Mouse (Mus musculus) yolk sac, embryonic 10.5 days (tissue): Measurements from ENCODE around the gene Mast4.
A peak's percentile ranks its signal among the peaks of the same experiment; 100 is the strongest.

Experiments used
- DNase-seq: peaks from one replicate; pipeline ENCODE4 v3.0.0-alpha.2; 2017; ENCODE audit warnings: low spot score

The Mast4 gene

DNA sequence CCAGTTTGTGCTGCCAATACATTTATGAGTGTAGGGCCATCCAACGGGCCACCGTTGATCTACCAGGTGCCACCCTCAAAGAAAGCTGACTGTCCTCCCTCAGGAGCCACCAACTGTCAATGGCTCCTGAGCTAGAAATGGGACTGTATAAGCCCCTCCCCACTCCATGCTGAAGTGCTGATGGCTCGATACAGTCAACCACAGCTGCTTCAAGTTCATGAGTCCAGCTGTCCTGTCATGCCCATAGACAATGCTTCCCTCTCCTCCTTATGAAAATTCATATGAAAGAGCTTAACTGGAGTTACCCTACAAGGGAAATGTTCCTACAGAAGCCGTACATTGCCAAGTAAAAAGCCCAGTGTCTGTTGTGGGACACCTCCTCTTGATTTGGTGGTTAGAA, 93.2 kb downstream of the Mast4 start:
- DNase-seq = no peak

GRCm38 (mm10) chr13:103239654-103240053, 94.6 kb downstream of the Mast4 start:
- DNase-seq = no peak

GRCm38 (mm10) chr13:103238034-103238705, 96.1 kb downstream of the Mast4 start:
- DNase-seq = peak; percentile 63

DNA sequence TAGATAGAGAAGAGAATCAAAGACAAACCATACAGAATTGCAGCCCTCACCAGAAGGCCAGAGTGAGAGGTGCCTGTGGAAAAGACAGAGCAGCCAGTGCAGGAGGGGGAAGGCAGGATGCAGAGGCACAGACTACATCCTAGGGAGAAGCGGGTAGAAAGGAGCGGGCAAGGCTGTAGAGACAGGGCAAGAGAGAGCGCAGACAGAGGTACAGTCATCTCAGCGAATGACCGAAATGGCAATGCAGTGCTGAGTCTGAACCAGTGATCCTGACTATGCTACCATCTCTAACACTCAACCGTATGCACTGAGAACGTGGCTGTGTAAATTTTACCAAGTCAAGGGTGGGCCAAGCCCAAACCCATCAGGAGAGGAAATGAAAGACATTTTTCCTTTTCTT, 102.1 kb downstream of the Mast4 start:
- no peak for DNase-seq

- DNase-seq = no peak
These were observed 105.2 kb downstream of the Mast4 start for GRCm38 (mm10) chr13:103229069-103229468.

GRCm38 (mm10) chr13:103225895-103226815, 108.1 kb downstream of the Mast4 start:
- DNase-seq = peak; percentile 56

DNA sequence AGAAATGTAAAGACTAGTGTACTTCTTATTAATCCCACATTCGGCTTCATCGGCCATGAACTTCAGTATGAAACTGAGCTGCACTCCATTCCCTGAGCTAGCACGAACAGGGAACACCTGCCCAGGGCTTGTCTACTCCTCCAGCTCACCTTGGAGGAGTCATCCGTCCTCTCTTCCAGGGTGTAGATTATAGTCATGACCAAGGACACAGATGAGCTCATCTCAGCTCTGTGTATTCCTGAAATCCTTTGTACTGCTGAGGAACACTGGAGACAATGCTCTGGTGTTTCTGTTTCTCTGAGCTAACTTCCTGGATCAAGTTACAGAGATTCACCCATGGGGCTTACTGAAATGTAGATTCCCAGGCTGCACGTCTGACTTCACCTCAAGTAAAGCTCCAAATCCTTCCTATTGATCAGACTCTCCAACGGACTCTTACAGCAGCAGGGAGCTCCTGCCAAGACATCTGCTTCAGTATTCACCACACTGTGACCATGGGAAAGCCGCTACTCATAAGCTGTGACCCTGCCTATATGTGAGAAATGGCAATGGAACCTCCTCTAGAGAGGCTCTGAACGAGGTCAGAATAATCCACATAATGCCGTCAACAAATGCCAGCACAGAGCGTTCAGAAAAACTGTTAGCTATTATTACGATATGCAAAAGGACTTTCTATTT, 108.9 kb downstream of the Mast4 start:
- DNase-seq = no peak

GRCm38 (mm10) chr13:103220479-103221064, 113.7 kb downstream of the Mast4 start:
- no peak for DNase-seq

GRCm38 (mm10) chr13:103219999-103220398, 114.3 kb downstream of the Mast4 start:
- DNase-seq = no peak

- DNase-seq = no peak
These were observed 116.8 kb downstream of the Mast4 start for GRCm38 (mm10) chr13:103217486-103217885.

DNA sequence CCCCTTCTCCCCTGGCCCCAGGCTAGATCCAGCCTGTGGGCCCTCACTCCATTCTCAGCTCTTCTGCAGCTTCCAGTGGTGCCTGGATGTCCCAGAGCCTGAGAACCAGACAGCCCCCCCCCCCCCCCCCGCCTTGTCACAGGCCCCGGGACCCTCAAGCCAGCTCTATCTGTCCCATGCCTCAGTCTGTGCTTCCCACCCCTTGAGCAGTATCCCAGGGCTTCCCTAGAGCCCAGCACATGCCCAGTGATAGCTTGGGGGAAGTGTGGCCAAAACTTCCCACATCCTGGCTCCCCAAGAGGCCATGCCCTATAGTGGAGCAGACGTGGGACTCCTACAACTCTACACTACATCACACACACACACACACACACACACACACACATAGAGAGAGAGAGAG, 119.8 kb downstream of the Mast4 start:
- DNase-seq = no peak

DNA sequence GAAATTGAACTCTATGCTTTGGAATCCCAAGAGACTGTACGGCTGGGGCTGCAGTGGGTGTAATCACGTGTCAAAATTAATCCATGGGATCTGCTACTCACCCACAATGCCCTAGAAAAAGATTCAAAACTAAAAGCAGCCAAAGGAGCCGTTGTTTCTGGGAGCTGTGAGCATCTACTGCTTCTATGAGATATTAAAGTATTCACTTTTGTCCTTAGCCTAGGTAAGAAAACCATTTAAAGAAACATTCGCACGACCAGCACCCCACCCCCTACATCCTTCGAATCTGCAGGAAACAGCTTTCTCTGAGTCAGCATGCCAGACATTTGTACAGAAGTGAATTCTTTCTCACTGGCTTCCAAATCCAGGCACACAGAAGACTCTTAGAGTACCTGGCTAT, 122.3 kb downstream of the Mast4 start:
- peak; percentile 15 for DNase-seq

GRCm38 (mm10) chr13:103211501-103211941, 122.8 kb downstream of the Mast4 start:
- no peak for DNase-seq

- DNase-seq = no peak
These were observed 123.6 kb downstream of the Mast4 start for GRCm38 (mm10) chr13:103210746-103211145.

GRCm38 (mm10) chr13:103207199-103207598, 127.1 kb downstream of the Mast4 start:
- DNase-seq = no peak

DNA sequence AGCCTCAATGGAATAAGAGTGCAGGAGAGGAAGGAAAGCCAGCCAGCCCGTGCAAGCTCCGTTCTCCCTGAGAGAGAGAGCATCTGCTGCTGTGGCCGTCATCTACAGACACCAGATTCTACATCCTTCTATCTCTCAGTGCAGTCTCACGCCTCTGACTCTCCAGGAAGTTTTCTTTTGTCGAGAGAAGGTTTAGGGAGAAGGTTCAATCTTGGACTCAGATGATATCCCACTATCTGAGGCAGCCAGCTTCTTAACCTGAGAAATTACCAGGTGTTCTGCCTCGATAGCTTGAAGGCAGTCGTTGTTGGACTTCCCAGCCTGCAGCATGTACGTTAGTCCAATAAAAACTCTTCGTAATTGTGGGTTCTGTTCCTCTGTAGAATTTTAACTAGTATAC, 127.7 kb downstream of the Mast4 start:
- no peak for DNase-seq

DNA sequence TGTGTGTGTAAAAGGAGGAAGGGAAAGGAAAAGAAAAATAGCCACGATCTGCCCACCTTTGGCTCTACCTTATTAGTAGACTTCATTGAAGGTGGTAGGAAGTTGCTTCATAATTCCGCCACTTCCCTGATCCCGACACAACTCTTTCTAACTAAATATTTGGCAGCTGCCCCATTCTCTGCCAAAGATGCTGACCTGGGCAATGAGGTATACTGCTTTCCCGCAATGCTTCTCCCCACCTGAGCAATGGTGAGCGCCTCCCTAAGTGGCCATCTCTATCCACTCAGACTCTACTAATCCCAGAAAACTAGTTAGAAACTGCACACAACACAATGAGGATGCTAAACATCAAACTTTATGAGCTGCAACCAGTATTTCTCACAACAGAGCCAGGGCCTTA, 129.1 kb downstream of the Mast4 start:
- no peak for DNase-seq

DNA sequence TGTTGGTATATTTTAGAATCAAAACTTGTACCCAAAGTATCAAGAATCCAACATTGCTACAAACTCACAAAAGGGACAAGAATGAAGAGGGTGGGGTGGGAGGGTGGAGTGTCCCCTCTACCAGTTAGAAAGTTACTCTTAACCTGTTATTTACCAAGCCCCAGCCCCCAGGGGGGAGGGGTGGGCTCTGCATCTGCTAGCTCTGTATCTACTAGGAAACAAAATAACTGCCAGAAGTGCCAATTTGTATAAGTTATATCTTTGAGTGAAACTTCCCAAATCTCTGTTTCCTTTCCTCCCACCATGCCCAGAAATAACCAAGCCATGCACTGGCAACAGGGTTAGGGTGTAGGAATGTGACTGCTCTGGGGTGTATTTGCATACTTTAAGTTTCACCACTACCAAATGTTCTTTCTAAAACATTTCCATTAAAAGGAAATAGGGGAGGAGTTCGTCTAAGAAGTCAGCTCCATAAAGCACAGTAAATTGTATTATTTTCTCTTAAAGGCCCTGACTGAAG, 130.9 kb downstream of the Mast4 start:
- DNase-seq = no peak

GRCm38 (mm10) chr13:103201016-103201760, 133.1 kb downstream of the Mast4 start:
- no peak for DNase-seq

DNA sequence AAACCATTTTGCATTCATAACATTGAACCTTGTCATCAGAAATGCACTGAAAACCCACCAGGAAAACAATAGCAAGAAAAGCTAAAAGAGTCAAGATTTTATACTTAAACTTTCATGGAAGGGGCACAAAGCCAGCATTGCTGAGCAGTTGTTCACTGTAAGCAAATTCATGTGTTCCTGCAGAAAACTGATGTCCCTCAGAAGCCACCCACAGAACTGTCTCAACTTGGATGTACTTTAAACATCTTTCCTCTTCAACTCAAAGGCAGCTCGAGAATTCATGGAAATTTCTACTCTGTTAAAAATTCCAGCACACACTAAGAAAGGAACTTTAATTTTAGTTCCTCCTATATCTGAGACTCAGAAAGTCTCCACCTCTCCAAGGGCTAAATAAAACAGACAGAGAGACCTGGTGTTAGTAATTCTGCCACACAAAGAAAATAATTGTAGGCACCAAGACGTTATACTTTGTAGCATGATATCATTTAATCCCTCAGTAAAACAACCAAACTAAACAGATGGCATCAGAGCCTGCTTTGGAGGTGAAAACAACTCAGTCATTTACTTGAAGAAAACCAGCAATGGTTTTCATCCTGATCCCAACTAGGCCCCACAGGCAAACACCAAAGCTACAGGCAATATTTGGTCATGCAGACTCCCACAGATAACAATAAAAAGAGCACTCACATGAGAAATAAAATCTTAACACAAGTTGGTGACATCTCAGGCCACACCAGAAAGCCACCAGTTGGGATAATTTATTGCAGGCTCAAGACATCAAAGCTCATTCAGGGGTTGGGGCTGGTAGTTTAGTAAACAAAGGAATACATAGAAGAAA, 134.3 kb downstream of the Mast4 start:
- DNase-seq = no peak
